Mouse (Mus musculus) midbrain, embryonic 15.5 days (tissue): ENCODE results near the gene Rpl36. TPM values are rescaled to one million over a fixed set of nuclear protein-coding genes. Genes with fewer than 3 reads are reported as not detected.
"Not testable (repeated sequence)": the region's sequence is repeated elsewhere in the genome, so short reads cannot be mapped to it uniquely, and the experiment has no call there.

Experiments used
- ATAC-seq: fragments of 200-750 bp; cut with Nextera tagmentation; replicated peaks from 2 replicates; pipeline ENCODE4 v1.8.0; 2017; ENCODE audit warnings: moderate TSS enrichment
- H3K27ac ChIP-seq: fragments of 300-500 bp; sonication (generic); 2 replicates; pipeline ENCODE4 v1.5.1; 2015; ENCODE audit warnings: mild to moderate bottlenecking, inconsistent platforms
- H3K27me3 ChIP-seq: fragments of 300-500 bp; sonication (generic); replicated peaks from 2 replicates; pipeline ENCODE4 v1.6.1; 2015; ENCODE audit warnings: inconsistent platforms
- H3K36me3 ChIP-seq: fragments of 300-500 bp; sonication (generic); replicated peaks from 2 replicates; pipeline ENCODE4 v1.6.1; 2015; ENCODE audit warnings: inconsistent platforms
- H3K4me1 ChIP-seq: fragments of 300-500 bp; sonication (generic); 2 replicates; pipeline ENCODE4 v1.6.1; 2015; ENCODE audit warnings: inconsistent platforms
- H3K4me2 ChIP-seq: fragments of 300-500 bp; sonication (generic); 2 replicates; pipeline ENCODE4 v1.6.1; 2015; ENCODE audit warnings: inconsistent platforms, mild to moderate bottlenecking, moderate library complexity
- H3K4me3 ChIP-seq: fragments of 300-500 bp; sonication (generic); 2 replicates; pipeline ENCODE4 v1.5.1; 2015; ENCODE audit warnings: mild to moderate bottlenecking, inconsistent platforms
- H3K9ac ChIP-seq: fragments of 300-500 bp; sonication (generic); 2 replicates; pipeline ENCODE4 v1.6.1; 2015; ENCODE audit warnings: mild to moderate bottlenecking, inconsistent platforms
- H3K9me3 ChIP-seq: fragments of 300-500 bp; sonication (generic); 2 replicates; pipeline ENCODE4 v1.6.1; 2016; ENCODE audit warnings: inconsistent platforms
- WGBS: fragments of 180-500 bp; shearing (Covaris S2); methylation state at CpG from one replicate; pipeline ENCODE4 v1.1.7; 2015; ENCODE audit warnings: mixed read lengths; 5-methylcytosine and 5-hydroxymethylcytosine counted together
- polyA plus RNA-seq: library from polyadenylated mRNA; unstranded; fragments of >200 nt; fragmentation: Nextera tagmentation; extraction: Ambion mirVana; gene quantifications from 2 replicates; pipeline ENCODE4 v1.2.1, GENCODE M21; 2015

The Rpl36 gene
- polyA plus RNA-seq, 1 experiment from 2014 or later = 926 TPM

DNA sequence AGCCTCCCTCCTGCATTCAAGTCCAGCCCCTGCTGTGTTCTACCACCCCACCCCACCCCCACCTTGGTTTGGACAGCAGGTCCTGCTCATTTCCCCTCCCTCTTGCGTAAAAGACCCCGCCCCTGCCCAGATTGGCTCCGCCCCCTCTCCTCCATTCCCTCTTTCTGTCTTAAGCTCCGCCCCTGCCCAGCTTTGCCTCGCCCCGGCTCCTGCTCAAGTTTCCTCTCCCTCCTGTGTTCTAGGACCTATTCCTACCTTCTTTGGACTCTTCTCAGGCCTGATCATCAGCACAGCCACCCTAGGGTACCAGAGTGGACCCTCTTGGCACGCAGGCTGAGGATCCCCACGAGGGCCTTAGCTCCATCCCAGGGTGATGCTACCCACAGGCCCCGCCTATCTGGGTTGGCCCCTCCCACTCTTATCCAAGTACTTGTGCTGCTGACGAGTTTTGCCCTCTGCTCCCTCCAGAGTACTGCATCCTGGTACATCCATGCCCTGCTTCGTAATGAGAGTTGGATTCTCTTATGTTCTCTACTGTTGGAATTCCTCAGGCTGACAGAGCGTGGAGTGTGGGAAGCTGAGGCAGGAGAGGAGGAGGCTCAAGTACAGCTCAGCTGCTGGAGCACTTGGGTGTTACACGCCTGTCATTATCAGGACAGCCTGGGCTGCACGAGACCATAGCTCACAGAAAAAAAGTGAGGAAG lies 1.2 kb upstream of the Rpl36 start:
- 12% methylated on average over 14 of the region's 14 CpGs for WGBS
- no peak overlapping the region for H3K9ac ChIP-seq
- ATAC-seq = no peak

DNA sequence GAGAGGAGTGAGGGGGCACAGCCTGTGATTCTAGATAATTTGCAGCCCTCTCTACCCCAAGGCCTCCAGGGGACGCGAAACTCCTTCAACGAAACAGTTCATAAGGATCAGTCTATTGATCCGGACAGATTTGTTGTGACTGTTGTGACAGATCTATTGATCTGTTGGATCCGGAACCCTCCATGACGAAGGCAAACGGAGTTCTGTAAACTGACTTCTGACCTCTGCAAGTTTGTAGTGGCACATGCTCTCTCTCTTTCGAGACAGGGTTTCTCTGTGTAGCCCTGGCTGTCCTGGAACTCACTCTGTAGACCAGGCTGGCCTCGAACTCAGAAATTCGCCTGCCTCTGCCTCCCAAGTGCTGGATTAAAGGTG lies 664 bp upstream of the Rpl36 start:
- H3K9me3 ChIP-seq = not testable (repeated sequence)
- 78% methylated on average over 10 of the region's 10 CpGs for WGBS
- H3K4me1 ChIP-seq = peaks cover 37% of the 10 kb centered on the region

More for the DNA sequence above, 1.2 kb upstream of the Rpl36 start:
- Histone ChIP-seq H3K9me3 (no peaks in the 10 kb centered on the region), H3K36me3 (peaks cover 13% of the 10 kb centered on the region; the same call in 1 of the 2 replicates), H3K4me2 (no peak overlapping the region), H3K4me3 (no peak overlapping the region), H3K27me3 (no peaks in the 10 kb centered on the region), H3K27ac (no peak overlapping the region), H3K4me1 (peaks cover 37% of the 10 kb centered on the region)

DNA sequence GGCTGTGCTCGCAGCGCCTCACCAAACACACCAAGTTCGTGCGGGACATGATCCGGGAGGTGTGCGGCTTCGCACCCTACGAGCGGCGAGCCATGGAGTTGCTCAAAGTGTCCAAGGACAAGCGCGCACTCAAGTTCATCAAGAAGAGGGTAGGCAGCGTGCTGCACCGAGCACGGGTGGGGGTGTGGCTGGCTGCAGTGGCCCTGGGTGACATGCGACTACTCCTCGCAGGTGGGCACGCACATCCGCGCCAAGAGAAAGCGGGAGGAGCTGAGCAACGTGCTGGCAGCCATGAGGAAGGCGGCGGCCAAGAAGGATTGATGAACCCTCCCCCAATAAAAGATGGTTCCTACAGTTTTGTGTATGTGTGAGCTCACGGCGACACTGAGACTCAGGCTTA lies 677 bp downstream of the Rpl36 start:
- Histone ChIP-seq H3K36me3 (peaks cover 18% of the 10 kb centered on the region; the same call in 1 of the 2 replicates), H3K4me1 (peaks cover 26% of the 10 kb centered on the region), H3K4me3 (peak overlapping the region; percentile 56), H3K9ac (peak overlapping the region; percentile 62), H3K27ac (peak overlapping the region; percentile 90), H3K4me2 (peak overlapping the region; percentile 71)
- H3K9me3 ChIP-seq, ATAC-seq, H3K27me3 ChIP-seq: not testable (repeated sequence)
- under 1% methylated on average over 26 of the region's 26 CpGs for WGBS

More for the DNA sequence above, 664 bp upstream of the Rpl36 start:
- H3K27me3 ChIP-seq, H3K36me3 ChIP-seq, H3K9ac ChIP-seq, H3K4me3 ChIP-seq, ATAC-seq, H3K27ac ChIP-seq, H3K4me2 ChIP-seq: not testable (repeated sequence)

DNA sequence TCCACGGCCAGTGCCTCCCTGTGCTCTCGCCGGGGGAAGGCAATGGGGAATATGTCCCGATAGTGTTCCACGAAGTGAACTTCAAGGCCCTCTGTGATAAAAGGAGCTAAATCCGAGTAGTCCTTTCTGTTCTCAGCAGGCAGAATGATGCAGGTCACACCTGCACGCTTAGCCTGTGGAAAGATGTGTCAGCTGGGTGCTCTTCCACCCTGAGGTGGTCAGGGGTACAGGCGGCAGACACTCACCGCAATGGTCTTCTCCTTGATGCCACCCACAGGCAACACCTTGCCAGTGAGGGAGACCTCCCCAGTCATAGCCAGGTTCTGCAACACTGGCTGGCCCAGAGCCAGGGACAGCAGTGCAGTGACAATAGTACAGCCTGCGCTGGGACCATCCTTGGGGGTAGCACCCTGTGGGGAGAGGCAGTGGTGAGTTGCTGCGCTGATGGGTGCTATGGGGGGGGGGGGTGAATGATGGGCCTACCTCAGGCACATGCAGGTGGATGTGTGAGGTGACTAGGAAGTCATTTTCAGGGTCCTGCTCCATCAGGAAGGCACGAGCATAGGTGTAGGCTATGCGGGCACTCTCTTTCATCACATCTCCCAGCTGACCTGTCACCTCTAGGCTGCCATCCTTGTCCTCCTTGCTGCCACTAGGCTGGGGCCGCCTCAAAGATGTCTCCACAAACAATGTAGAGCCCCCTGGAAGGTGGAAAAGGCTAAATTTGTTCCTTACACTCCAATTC lies 1.3 kb downstream of the Rpl36 start:
- H3K4me1 ChIP-seq = peaks cover 22% of the 10 kb centered on the region
- no peak overlapping the region for H3K27ac ChIP-seq

GRCm38 (mm10) chr17:56615136-56615784 lies 2.0 kb downstream of the Rpl36 start:
- Histone ChIP-seq H3K27ac (no peak overlapping the region), H3K9me3 (no peaks in the 10 kb centered on the region), H3K36me3 (peaks cover 31% of the 10 kb centered on the region), H3K4me1 (peaks cover 20% of the 10 kb centered on the region), H3K4me2 (peak overlapping the region; percentile 71; the same call in 1 of the 2 replicates), H3K9ac (no peak overlapping the region), H3K4me3 (no peak overlapping the region), H3K27me3 (no peaks in the 10 kb centered on the region)
- ATAC-seq = no peak
- WGBS = 91% methylated on average over 11 of the region's 11 CpGs

More for the DNA sequence above, 1.3 kb downstream of the Rpl36 start:
- WGBS = 33% methylated on average over 14 of the region's 14 CpGs
- ATAC-seq = no peak
- Histone ChIP-seq H3K27me3 (no peaks in the 10 kb centered on the region), H3K4me3 (peak overlapping the region; percentile 56), H3K36me3 (peaks cover 24% of the 10 kb centered on the region), H3K9me3 (no peaks in the 10 kb centered on the region), H3K4me2 (peak overlapping the region; percentile 71), H3K9ac (peak overlapping the region; percentile 62)

- H3K9ac ChIP-seq = no peak overlapping the region
- WGBS = 88% methylated on average over 4 of the region's 4 CpGs
- H3K4me2 ChIP-seq = no peak overlapping the region
- H3K4me3 ChIP-seq = no peak overlapping the region
- peaks cover 35% of the 10 kb centered on the region for H3K36me3 ChIP-seq
- H3K9me3 ChIP-seq = no peaks in the 10 kb centered on the region
- ATAC-seq = no peak
- no peak overlapping the region for H3K27ac ChIP-seq
- no peaks in the 10 kb centered on the region for H3K27me3 ChIP-seq
- H3K4me1 ChIP-seq = peaks cover 14% of the 10 kb centered on the region
Observed at GRCm38 (mm10) chr17:56615792-56616191, 2.6 kb downstream of the Rpl36 start.

DNA sequence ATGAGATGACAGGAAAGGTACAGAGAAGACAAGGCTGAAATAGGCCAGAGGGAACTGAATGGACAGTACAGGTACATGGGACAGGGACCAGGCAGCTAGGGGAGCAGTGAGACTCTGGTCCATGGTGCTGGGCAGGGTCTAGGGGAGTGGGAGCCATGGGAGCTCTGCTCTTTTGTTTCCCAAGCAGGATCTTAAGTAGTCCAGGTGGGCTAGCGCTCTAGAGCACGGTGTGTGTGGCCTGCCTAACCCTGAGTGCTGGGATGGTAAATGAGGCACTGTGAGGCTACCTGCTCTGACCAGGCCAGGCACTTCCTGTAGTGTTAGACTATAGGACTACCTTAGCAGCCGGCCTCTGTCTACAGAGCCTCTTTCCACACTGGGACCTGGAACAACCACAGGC lies 3.5 kb downstream of the Rpl36 start:
- H3K9ac ChIP-seq = no peak overlapping the region
- no peaks in the 10 kb centered on the region for H3K9me3 ChIP-seq
- H3K27me3 ChIP-seq = no peaks in the 10 kb centered on the region
- H3K4me1 ChIP-seq = peaks cover 13% of the 10 kb centered on the region
- no peak overlapping the region for H3K4me2 ChIP-seq
- no peak overlapping the region for H3K4me3 ChIP-seq
- WGBS = 80% methylated on average over 3 of the region's 3 CpGs
- no peak for ATAC-seq
- H3K36me3 ChIP-seq = peaks cover 41% of the 10 kb centered on the region
- H3K27ac ChIP-seq = no peak overlapping the region

- Histone ChIP-seq H3K36me3 (peaks cover 44% of the 10 kb centered on the region), H3K4me1 (peaks cover 13% of the 10 kb centered on the region), H3K27ac (no peak overlapping the region), H3K27me3 (no peaks in the 10 kb centered on the region), H3K4me3 (no peak overlapping the region), H3K4me2 (no peak overlapping the region), H3K9ac (no peak overlapping the region), H3K9me3 (no peaks in the 10 kb centered on the region)
- no peak for ATAC-seq
- 89% methylated on average over 8 of the region's 8 CpGs for WGBS
Observed at GRCm38 (mm10) chr17:56617628-56618027, 4.4 kb downstream of the Rpl36 start.

GRCm38 (mm10) chr17:56625495-56625894 lies 12.3 kb downstream of the Rpl36 start:
- peaks cover 12% of the 10 kb centered on the region; the same call in 1 of the 2 replicates for H3K36me3 ChIP-seq
- 81% methylated on average over 3 of the region's 3 CpGs for WGBS
- peaks cover 28% of the 10 kb centered on the region for H3K4me1 ChIP-seq
- no peak for ATAC-seq
- H3K4me3 ChIP-seq = peak overlapping the region; percentile 78; the same call in 1 of the 2 replicates
- H3K9me3 ChIP-seq = no peaks in the 10 kb centered on the region
- no peak overlapping the region for H3K9ac ChIP-seq
- 0 out of 2 replicates have a peak, but pooled peaks cover 3% of the 10 kb centered on the region for H3K27me3 ChIP-seq
- no peak overlapping the region for H3K27ac ChIP-seq
- peak overlapping the region; percentile 92; the same call in 1 of the 2 replicates for H3K4me2 ChIP-seq

GRCm38 (mm10) chr17:56626260-56626659 lies 13.0 kb downstream of the Rpl36 start:
- Histone ChIP-seq H3K4me3 (peak overlapping the region; percentile 78), H3K9me3 (no peaks in the 10 kb centered on the region), H3K4me1 (peaks cover 28% of the 10 kb centered on the region), H3K27ac (peak overlapping the region; percentile 82), H3K27me3 (0 out of 2 replicates have a peak, but pooled peaks cover 3% of the 10 kb centered on the region), H3K36me3 (peaks cover 5% of the 10 kb centered on the region; the same call in 1 of the 2 replicates), H3K9ac (peak overlapping the region; percentile 60), H3K4me2 (peak overlapping the region; percentile 92)
- no peak for ATAC-seq
- WGBS = 1% methylated on average over 31 of the region's 32 CpGs

DNA sequence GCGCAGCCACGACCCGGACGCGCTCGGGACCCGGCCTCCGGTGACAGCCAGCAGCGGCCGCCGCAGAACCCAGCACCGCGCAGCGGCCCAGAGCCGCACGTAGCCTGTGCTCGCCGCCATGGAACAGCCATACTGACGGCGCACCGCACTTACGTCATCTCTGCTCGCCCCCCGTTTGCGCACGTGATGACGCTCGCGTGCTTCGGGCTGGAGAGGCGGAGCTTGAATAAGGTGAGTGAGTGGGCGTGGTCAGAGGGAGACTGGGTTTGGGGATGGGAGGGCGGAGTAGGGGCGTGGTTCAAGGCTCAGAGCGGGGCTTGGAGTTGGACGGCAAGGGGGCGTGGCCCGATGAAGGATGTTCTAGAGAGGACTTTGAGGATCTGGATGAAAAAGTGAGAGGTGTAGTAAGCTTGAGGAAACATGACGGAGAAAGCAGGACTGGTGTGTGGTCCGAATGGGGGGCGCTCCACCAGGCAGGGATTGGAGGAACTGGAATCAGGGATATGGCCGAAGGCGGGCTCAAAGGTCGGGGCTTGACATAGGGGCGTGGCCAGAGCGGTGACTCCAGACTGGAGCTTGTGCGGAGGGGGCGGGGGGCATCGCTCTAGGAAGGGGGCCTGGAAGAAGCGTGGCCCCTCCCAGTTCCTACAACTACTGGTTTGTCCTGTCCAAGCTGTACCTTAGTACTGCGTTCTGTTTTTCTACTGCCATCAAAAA lies 13.7 kb downstream of the Rpl36 start, which contains the start of gene Lonp1:
Lonp1 (minus strand) TSS at position 134 of the 717 bp plus-strand sequence.
- Histone ChIP-seq H3K27ac (peak within 1 kb of the TSS; percentile 82), H3K9me3 (no peaks in the 10 kb centered on the region), H3K4me2 (peak within 1 kb of the TSS; percentile 92), H3K27me3 (0 out of 2 replicates have a peak, but pooled peaks cover 3% of the 10 kb centered on the region), H3K9ac (peak within 1 kb of the TSS; percentile 60), H3K36me3 (peaks cover under 1% of the 10 kb centered on the region; the same call in 1 of the 2 replicates), H3K4me3 (peak within 1 kb of the TSS; percentile 78), H3K4me1 (peaks cover 28% of the 10 kb centered on the region)
- under 1% methylated on average over 51 of the region's 51 CpGs for WGBS
- peak; percentile 93 for ATAC-seq
